Mouse (Mus musculus): ENCODE measurements around the gene Gsdmc3.
"Not testable (repeated sequence)": the region's sequence is repeated elsewhere in the genome, so short reads cannot be mapped to it uniquely, and the experiment has no call there.

GRCm38 (mm10) chr15:63876160-63876559, 2.2 kb downstream of the Gsdmc3 start:
- not testable (repeated sequence) for TF ChIP-seq CTCF (IDR thresholded peaks at IDR 0.05; ENCODE audit: insufficient read depth, low read length); POLR2A (IDR thresholded peaks at IDR 0.05; ENCODE audit: borderline replicate concordance, extremely low read depth, low read depth, low read length)

All from lung, adult 2 months (tissue).